Mouse (Mus musculus): Measurements from ENCODE around the gene Gsg1. TPM values are rescaled to one million over a fixed set of nuclear protein-coding genes. Genes with fewer than 3 reads are reported as not detected.

The Gsg1 gene
- polyA plus RNA-seq, 1 experiment from 2014 or later, result 0.33 TPM

GRCm38 (mm10) chr6:135267221-135267620 lies 13.1 kb upstream of the Gsg1 start:
- ATAC-seq, result no peak
- no peaks in the 10 kb centered on the region for H3K27me3 ChIP-seq (replicated peaks; ENCODE audit: control insufficient read depth, insufficient read depth, low read length)
- H3K36me3 ChIP-seq (ENCODE audit: control insufficient read depth, insufficient read depth, low read length), result no peaks in the 10 kb centered on the region
- no peak overlapping the region for H3K4me3 ChIP-seq (ENCODE audit: low read length)
- peaks cover 3% of the 10 kb centered on the region; the same call in 1 of the 2 replicates for H3K4me1 ChIP-seq (ENCODE audit: control insufficient read depth, insufficient read depth, low read length)
- peaks cover 6% of the 10 kb centered on the region; the same call in 1 of the 2 replicates for H3K9me3 ChIP-seq (ENCODE audit: control insufficient read depth, low read length)
- H3K9ac ChIP-seq (ENCODE audit: low read depth, low read length), result no peak overlapping the region
- H3K4me2 ChIP-seq (ENCODE audit: low read depth, low read length), result no peak overlapping the region
- 64% methylated on average over 3 of the region's 3 CpGs for WGBS
- no peak overlapping the region for H3K27ac ChIP-seq (ENCODE audit: low read length)

- 97% methylated on average over 1 of the region's 1 CpGs for WGBS
These were observed 11.9 kb upstream of the Gsg1 start for GRCm38 (mm10) chr6:135266056-135266455.

GRCm38 (mm10) chr6:135264136-135264535 lies 10.0 kb upstream of the Gsg1 start:
- H3K9ac ChIP-seq (ENCODE audit: low read depth, low read length), result no peak overlapping the region
- no peak for ATAC-seq
- H3K36me3 ChIP-seq (ENCODE audit: control insufficient read depth, insufficient read depth, low read length), result no peaks in the 10 kb centered on the region
- no peaks in the 10 kb centered on the region for H3K27me3 ChIP-seq (replicated peaks; ENCODE audit: control insufficient read depth, insufficient read depth, low read length)
- H3K4me2 ChIP-seq (ENCODE audit: low read depth, low read length), result no peak overlapping the region
- H3K4me1 ChIP-seq (ENCODE audit: control insufficient read depth, insufficient read depth, low read length), result no peaks in the 10 kb centered on the region
- H3K9me3 ChIP-seq (ENCODE audit: control insufficient read depth, low read length), result peaks cover 6% of the 10 kb centered on the region; the same call in 1 of the 2 replicates
- WGBS, result 95% methylated on average over 6 of the region's 6 CpGs
- no peak overlapping the region for H3K27ac ChIP-seq (ENCODE audit: low read length)
- no peak overlapping the region for H3K4me3 ChIP-seq (ENCODE audit: low read length)

More at GRCm38 (mm10) chr6:135266056-135266455, 11.9 kb upstream of the Gsg1 start:
- Histone ChIP-seq H3K36me3 (ENCODE audit: control insufficient read depth, insufficient read depth, low read length) (no peaks in the 10 kb centered on the region), H3K4me3 (ENCODE audit: low read length) (no peak overlapping the region), H3K27me3 (replicated peaks; ENCODE audit: control insufficient read depth, insufficient read depth, low read length) (no peaks in the 10 kb centered on the region), H3K9me3 (ENCODE audit: control insufficient read depth, low read length) (peaks cover 6% of the 10 kb centered on the region; the same call in 1 of the 2 replicates), H3K4me1 (ENCODE audit: control insufficient read depth, insufficient read depth, low read length) (no peaks in the 10 kb centered on the region), H3K4me2 (ENCODE audit: low read depth, low read length) (no peak overlapping the region), H3K27ac (ENCODE audit: low read length) (no peak overlapping the region), H3K9ac (ENCODE audit: low read depth, low read length) (no peak overlapping the region)
- ATAC-seq, result no peak

- Histone ChIP-seq H3K9ac (ENCODE audit: low read depth, low read length) (no peak overlapping the region), H3K27ac (ENCODE audit: low read length) (no peak overlapping the region), H3K27me3 (replicated peaks; ENCODE audit: control insufficient read depth, insufficient read depth, low read length) (no peaks in the 10 kb centered on the region), H3K4me3 (ENCODE audit: low read length) (no peak overlapping the region), H3K4me1 (ENCODE audit: control insufficient read depth, insufficient read depth, low read length) (no peaks in the 10 kb centered on the region), H3K4me2 (ENCODE audit: low read depth, low read length) (no peak overlapping the region), H3K36me3 (ENCODE audit: control insufficient read depth, insufficient read depth, low read length) (no peaks in the 10 kb centered on the region), H3K9me3 (ENCODE audit: control insufficient read depth, low read length) (peaks cover 6% of the 10 kb centered on the region; the same call in 1 of the 2 replicates)
- WGBS, result 54% methylated on average over 2 of the region's 2 CpGs
- ATAC-seq, result no peak
These were observed 8.4 kb upstream of the Gsg1 start for GRCm38 (mm10) chr6:135262565-135262964.

GRCm38 (mm10) chr6:135261124-135261523 lies 7.0 kb upstream of the Gsg1 start:
- no peak for ATAC-seq

GRCm38 (mm10) chr6:135260435-135260834 lies 6.3 kb upstream of the Gsg1 start:
- H3K9ac ChIP-seq (ENCODE audit: low read depth, low read length), result no peak overlapping the region
- no peak overlapping the region for H3K4me2 ChIP-seq (ENCODE audit: low read depth, low read length)
- no peaks in the 10 kb centered on the region for H3K27me3 ChIP-seq (replicated peaks; ENCODE audit: control insufficient read depth, insufficient read depth, low read length)
- no peak overlapping the region for H3K27ac ChIP-seq (ENCODE audit: low read length)
- peaks cover 6% of the 10 kb centered on the region; the same call in 1 of the 2 replicates for H3K9me3 ChIP-seq (ENCODE audit: control insufficient read depth, low read length)
- no peak overlapping the region for H3K4me3 ChIP-seq (ENCODE audit: low read length)
- ATAC-seq, result no peak
- WGBS, result 87% methylated on average over 6 of the region's 6 CpGs
- H3K36me3 ChIP-seq (ENCODE audit: control insufficient read depth, insufficient read depth, low read length), result no peaks in the 10 kb centered on the region
- no peaks in the 10 kb centered on the region for H3K4me1 ChIP-seq (ENCODE audit: control insufficient read depth, insufficient read depth, low read length)

More at GRCm38 (mm10) chr6:135261124-135261523, 7.0 kb upstream of the Gsg1 start:
- H3K4me2 ChIP-seq (ENCODE audit: low read depth, low read length), result no peak overlapping the region
- no peaks in the 10 kb centered on the region for H3K36me3 ChIP-seq (ENCODE audit: control insufficient read depth, insufficient read depth, low read length)
- no peak overlapping the region for H3K27ac ChIP-seq (ENCODE audit: low read length)
- H3K27me3 ChIP-seq (replicated peaks; ENCODE audit: control insufficient read depth, insufficient read depth, low read length), result no peaks in the 10 kb centered on the region
- H3K4me3 ChIP-seq (ENCODE audit: low read length), result no peak overlapping the region
- 92% methylated on average over 9 of the region's 9 CpGs for WGBS
- H3K9ac ChIP-seq (ENCODE audit: low read depth, low read length), result no peak overlapping the region
- no peaks in the 10 kb centered on the region for H3K4me1 ChIP-seq (ENCODE audit: control insufficient read depth, insufficient read depth, low read length)
- peaks cover 6% of the 10 kb centered on the region; the same call in 1 of the 2 replicates for H3K9me3 ChIP-seq (ENCODE audit: control insufficient read depth, low read length)

GRCm38 (mm10) chr6:135252728-135253077 lies 1.4 kb downstream of the Gsg1 start:
- H3K27ac ChIP-seq (ENCODE audit: low read length), result peak overlapping the region; percentile 43
- ATAC-seq, result peak; percentile 84
- 6% methylated on average over 16 of the region's 16 CpGs for WGBS
- no peak overlapping the region for H3K4me3 ChIP-seq (ENCODE audit: low read length)
- H3K36me3 ChIP-seq (ENCODE audit: control insufficient read depth, insufficient read depth, low read length), result no peaks in the 10 kb centered on the region
- no peaks in the 10 kb centered on the region for H3K9me3 ChIP-seq (ENCODE audit: control insufficient read depth, low read length)
- H3K4me1 ChIP-seq (ENCODE audit: control insufficient read depth, insufficient read depth, low read length), result peaks cover 21% of the 10 kb centered on the region
- H3K27me3 ChIP-seq (replicated peaks; ENCODE audit: control insufficient read depth, insufficient read depth, low read length), result no peaks in the 10 kb centered on the region
- peak overlapping the region; percentile 17; the same call in 1 of the 2 replicates for H3K9ac ChIP-seq (ENCODE audit: low read depth, low read length)
- H3K4me2 ChIP-seq (ENCODE audit: low read depth, low read length), result peak overlapping the region; percentile 30

- peak overlapping the region; percentile 43 for H3K27ac ChIP-seq (ENCODE audit: low read length)
- H3K36me3 ChIP-seq (ENCODE audit: control insufficient read depth, insufficient read depth, low read length), result no peaks in the 10 kb centered on the region
- H3K27me3 ChIP-seq (replicated peaks; ENCODE audit: control insufficient read depth, insufficient read depth, low read length), result no peaks in the 10 kb centered on the region
- 55% methylated on average over 24 of the region's 24 CpGs for WGBS
- H3K4me2 ChIP-seq (ENCODE audit: low read depth, low read length), result peak overlapping the region; percentile 30
- H3K9me3 ChIP-seq (ENCODE audit: control insufficient read depth, low read length), result no peaks in the 10 kb centered on the region
- H3K4me3 ChIP-seq (ENCODE audit: low read length), result 0 out of 2 replicates have a peak overlapping the region, but pooled peaks have one; percentile 10
- peak overlapping the region; percentile 17; the same call in 1 of the 2 replicates for H3K9ac ChIP-seq (ENCODE audit: low read depth, low read length)
- peaks cover 21% of the 10 kb centered on the region for H3K4me1 ChIP-seq (ENCODE audit: control insufficient read depth, insufficient read depth, low read length)
- peak; percentile 29 for ATAC-seq
These were observed 2.1 kb downstream of the Gsg1 start for GRCm38 (mm10) chr6:135251849-135252727.

- H3K27ac ChIP-seq (ENCODE audit: low read length), result peak overlapping the region; percentile 2
- no peaks in the 10 kb centered on the region for H3K36me3 ChIP-seq (ENCODE audit: control insufficient read depth, insufficient read depth, low read length)
- no peaks in the 10 kb centered on the region for H3K27me3 ChIP-seq (replicated peaks; ENCODE audit: control insufficient read depth, insufficient read depth, low read length)
- 68% methylated on average over 19 of the region's 19 CpGs for WGBS
- no peak for ATAC-seq
- H3K4me2 ChIP-seq (ENCODE audit: low read depth, low read length), result no peak overlapping the region
- H3K4me1 ChIP-seq (ENCODE audit: control insufficient read depth, insufficient read depth, low read length), result peaks cover 21% of the 10 kb centered on the region
- H3K9me3 ChIP-seq (ENCODE audit: control insufficient read depth, low read length), result no peaks in the 10 kb centered on the region
- no peak overlapping the region for H3K4me3 ChIP-seq (ENCODE audit: low read length)
- no peak overlapping the region for H3K9ac ChIP-seq (ENCODE audit: low read depth, low read length)
These were observed 3.0 kb downstream of the Gsg1 start for GRCm38 (mm10) chr6:135250926-135251699.
